Mouse (Mus musculus) frontal cortex, adult (tissue): ENCODE data around the gene Hhat.
A peak's percentile ranks its signal among the peaks of the same experiment; 100 is the strongest.

Experiments
- ATAC-seq: cut with Nextera tagmentation; 2 replicates; pipeline ENCODE4 v1.9.2; 2017; ENCODE audit warnings: mild to moderate bottlenecking, moderate library complexity, mixed read lengths; ENCODE audit not compliant: low TSS enrichment

The Hhat gene

GRCm38 (mm10) chr1:192651981-192652605 lies 118.9 kb downstream of the Hhat start:
- ATAC-seq, result peak; percentile 57; the same call in 1 of the 2 replicates

GRCm38 (mm10) chr1:192650586-192650985 lies 120.4 kb downstream of the Hhat start:
- ATAC-seq, result peak; percentile 50; the same call in 1 of the 2 replicates

GRCm38 (mm10) chr1:192650023-192650422 lies 121.0 kb downstream of the Hhat start:
- ATAC-seq, result no peak

GRCm38 (mm10) chr1:192649233-192649632 lies 121.8 kb downstream of the Hhat start:
- ATAC-seq, result no peak

- no peak for ATAC-seq
These were observed 123.7 kb downstream of the Hhat start for GRCm38 (mm10) chr1:192647361-192647760.

- ATAC-seq, result peak; percentile 82
These were observed 128.9 kb downstream of the Hhat start for GRCm38 (mm10) chr1:192642126-192642525.

- ATAC-seq, result no peak
These were observed 131.8 kb downstream of the Hhat start for GRCm38 (mm10) chr1:192639175-192639574.

- ATAC-seq, result no peak
These were observed 149.2 kb downstream of the Hhat start for GRCm38 (mm10) chr1:192621843-192622242.

GRCm38 (mm10) chr1:192613271-192613670 lies 157.8 kb downstream of the Hhat start:
- no peak for ATAC-seq

- no peak for ATAC-seq
These were observed 158.9 kb downstream of the Hhat start for GRCm38 (mm10) chr1:192611996-192612739.

- no peak for ATAC-seq
These were observed 164.1 kb downstream of the Hhat start for GRCm38 (mm10) chr1:192606876-192607275.

- ATAC-seq, result no peak
These were observed 166.6 kb downstream of the Hhat start for GRCm38 (mm10) chr1:192604413-192604812.

- ATAC-seq, result no peak
These were observed 167.5 kb downstream of the Hhat start for GRCm38 (mm10) chr1:192603556-192603955.

GRCm38 (mm10) chr1:192601206-192601605 lies 169.8 kb downstream of the Hhat start:
- no peak for ATAC-seq

- ATAC-seq, result no peak
These were observed 171.3 kb downstream of the Hhat start for GRCm38 (mm10) chr1:192599746-192600145.

- ATAC-seq, result peak; percentile 93
These were observed 172.6 kb downstream of the Hhat start for GRCm38 (mm10) chr1:192598380-192598779.

GRCm38 (mm10) chr1:192595426-192595825 lies 175.6 kb downstream of the Hhat start:
- ATAC-seq, result peak; percentile 36; the same call in 1 of the 2 replicates

- ATAC-seq, result no peak
These were observed 177.5 kb downstream of the Hhat start for GRCm38 (mm10) chr1:192593492-192593891.

- ATAC-seq, result peak; percentile 89
These were observed 183.6 kb downstream of the Hhat start for GRCm38 (mm10) chr1:192587451-192587850.

GRCm38 (mm10) chr1:192585289-192585688 lies 185.7 kb downstream of the Hhat start:
- no peak for ATAC-seq

GRCm38 (mm10) chr1:192582921-192583320 lies 188.1 kb downstream of the Hhat start:
- ATAC-seq, result peak; percentile 76

- ATAC-seq, result no peak
These were observed 206.3 kb downstream of the Hhat start for GRCm38 (mm10) chr1:192564691-192565090.

GRCm38 (mm10) chr1:192559341-192559740 lies 211.7 kb downstream of the Hhat start:
- no peak for ATAC-seq
